Mouse (Mus musculus) gastrocnemius, adult 18-20 months (tissue): ENCODE measurements around the gene Cnga3. TPM values are rescaled to one million over a fixed set of nuclear protein-coding genes. Genes with fewer than 3 reads are reported as not detected.
A peak's percentile ranks its signal among the peaks of the same experiment; 100 is the strongest.

ENCODE experiments used
- DNase-seq: peaks from one replicate; pipeline ENCODE4 v3.0.0; 2021; ENCODE audit warnings: low spot score
- long read RNA-seq, 2 experiments: library from polyadenylated mRNA; stranded (forward); transcript quantifications; one replicate each; pipeline ENCODE4 v2.0.0; 2021
- total RNA-seq, 2 experiments: library from RNA; stranded (reverse); gene quantifications; 2 replicates each; pipeline ENCODE4 v1.2.3; 2021

Cnga3 gene
- under 1 TPM; 0.34 to 0.38 TPM for total RNA-seq
- long read RNA-seq, experiment 1: 0 reads
- long read RNA-seq, experiment 2: 0 reads

- no peak for DNase-seq
Measured at GRCm38 (mm10) chr1:37214144-37214543, at the start of gene Cnga3. Cnga3 (plus strand) TSS chr1:37214434.

- DNase-seq: no peak
Measured at GRCm38 (mm10) chr1:37166066-37166465, 48.2 kb upstream of the Cnga3 start.

- DNase-seq: no peak
Measured at GRCm38 (mm10) chr1:37167918-37168317, 46.3 kb upstream of the Cnga3 start.

GRCm38 (mm10) chr1:37177874-37178273, 36.4 kb upstream of the Cnga3 start:
- no peak for DNase-seq

GRCm38 (mm10) chr1:37179852-37180251, 34.4 kb upstream of the Cnga3 start:
- no peak for DNase-seq

DNA sequence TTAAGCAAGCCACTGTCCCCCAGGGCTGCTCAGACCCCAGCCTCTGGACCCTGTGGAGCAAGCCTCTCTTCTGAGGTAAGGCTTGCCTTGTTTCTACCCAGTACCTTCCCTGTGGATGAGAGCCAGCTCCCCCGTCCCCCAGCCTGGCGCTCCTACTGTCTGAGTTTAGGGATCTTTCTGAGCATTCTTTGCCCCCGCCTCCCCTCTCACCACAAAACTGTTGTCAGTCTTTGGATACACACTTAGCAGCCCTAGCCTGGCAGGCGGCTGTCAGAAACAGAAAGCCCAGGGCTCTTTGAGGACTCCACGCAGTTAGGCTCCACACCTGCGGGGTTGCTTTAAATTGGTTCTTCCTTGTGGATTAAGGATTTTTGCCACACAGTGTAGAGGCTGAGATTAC, 27.2 kb upstream of the Cnga3 start:
- no peak for DNase-seq

DNA sequence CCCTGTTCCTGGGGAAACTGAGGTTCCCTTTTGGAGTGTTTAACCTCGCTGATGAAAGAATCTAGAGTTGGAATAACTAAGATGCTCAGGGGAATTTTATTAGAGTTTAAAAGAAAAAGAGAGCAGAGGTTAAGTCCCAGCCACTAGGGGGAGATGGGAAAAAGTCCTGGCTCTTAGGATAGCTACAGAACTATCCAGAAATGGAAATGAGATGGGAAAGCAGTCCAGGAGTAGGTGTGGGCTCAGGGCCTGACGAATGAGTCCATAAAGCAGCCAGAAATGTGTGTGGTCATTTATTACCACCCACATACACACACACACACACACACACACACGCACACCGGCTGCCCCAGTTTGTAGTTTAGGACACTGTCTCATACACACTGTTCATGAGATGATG, 19.6 kb upstream of the Cnga3 start:
- DNase-seq: no peak

DNA sequence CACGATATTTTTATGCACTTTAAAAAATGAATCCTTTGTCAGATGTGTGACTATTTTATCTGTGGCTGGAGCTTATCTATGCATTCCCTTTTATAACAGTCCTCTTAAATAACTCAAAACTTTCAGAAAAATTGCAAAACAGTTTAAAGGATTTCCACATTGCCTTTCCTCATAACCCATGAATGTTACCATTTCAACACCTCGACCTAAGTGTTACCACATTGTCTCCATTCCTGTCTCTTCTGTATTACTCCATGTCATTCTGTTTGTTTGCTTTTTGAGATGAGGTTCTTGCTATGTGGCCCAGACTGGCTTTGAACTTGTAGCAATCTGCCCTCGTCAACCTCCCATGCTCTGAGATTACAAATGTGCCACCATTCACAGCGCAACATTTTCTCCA, 12.8 kb upstream of the Cnga3 start:
- no peak for DNase-seq

GRCm38 (mm10) chr1:37207743-37208142, 6.5 kb upstream of the Cnga3 start:
- DNase-seq: no peak

DNA sequence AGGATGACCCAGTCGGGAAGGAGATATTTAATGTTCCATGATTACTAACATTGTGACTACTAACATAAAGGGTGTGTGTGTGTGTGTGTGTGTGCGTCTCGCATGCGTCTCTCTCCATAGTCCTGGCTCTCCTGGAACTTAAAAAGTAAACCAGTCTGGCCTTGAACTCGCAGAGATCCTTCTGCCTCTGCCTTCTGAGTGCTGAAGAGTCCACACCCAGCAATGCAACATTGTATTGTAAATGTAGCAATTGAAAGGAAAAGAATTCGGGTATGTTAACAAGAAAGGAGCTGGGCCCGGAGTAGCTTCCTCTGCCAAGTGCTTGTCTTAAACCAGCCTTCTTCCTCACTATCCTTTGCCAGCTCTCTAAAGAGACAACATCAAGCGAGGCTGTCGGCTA, 1.9 kb upstream of the Cnga3 start:
- no peak for DNase-seq

- peak; percentile 30 for DNase-seq
Measured at GRCm38 (mm10) chr1:37218386-37218785, 4.2 kb downstream of the Cnga3 start.

DNA sequence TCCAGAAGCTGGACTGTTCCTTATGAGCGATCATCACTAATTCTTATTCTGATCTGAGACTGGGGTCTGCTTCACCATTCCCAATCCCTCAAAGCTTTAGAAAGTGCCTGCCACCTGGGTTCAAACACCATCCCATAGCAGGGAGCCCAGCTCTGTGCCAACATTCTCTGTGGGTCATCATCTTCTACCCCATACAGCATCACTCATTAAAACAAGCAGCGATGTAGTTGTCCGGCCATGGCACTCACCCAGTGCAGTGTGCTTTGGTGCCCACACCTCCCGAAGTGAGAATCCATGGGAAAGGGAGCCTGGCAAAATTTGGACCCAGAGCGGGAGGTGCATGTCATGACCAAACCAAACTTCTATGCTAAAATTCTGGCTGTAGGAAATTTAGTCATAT, 5.4 kb downstream of the Cnga3 start:
- DNase-seq: no peak

DNA sequence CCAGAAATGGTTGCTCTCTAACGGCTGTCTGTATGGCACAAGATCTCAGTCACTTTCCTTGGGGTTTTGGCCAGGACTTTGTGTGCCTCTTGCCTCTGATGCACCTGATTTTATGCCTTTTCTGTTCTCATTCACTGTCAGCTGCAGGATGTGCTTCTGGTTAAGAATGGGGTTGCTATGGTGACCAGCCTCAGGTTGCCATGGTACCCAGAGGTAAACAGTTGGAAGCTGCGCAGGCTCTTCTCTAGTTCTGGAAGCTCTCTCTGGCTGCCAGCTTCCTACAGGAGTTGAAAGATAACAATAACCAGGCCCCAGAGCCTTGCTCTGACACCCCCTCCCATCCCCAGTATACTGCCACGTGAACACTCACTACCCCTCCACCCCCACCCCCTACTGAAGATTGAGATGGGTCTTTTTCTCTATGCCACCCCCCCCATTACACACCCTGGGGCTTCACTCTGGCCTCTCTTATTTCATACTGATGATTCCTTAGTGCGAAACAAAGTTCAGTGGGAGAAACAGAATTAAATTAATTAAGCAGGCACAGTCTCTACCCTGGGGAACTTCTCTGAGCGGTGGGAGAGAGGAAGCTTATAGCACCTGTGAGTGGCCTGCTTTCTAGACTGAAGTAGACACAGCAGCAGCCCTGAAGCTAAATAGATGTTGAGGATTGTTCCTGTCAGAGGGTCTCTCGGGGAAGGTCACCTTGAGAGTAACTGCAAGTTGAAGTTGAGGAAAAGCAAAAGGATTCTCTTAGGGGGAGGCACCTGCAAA, 6.1 kb downstream of the Cnga3 start:
- DNase-seq: no peak

GRCm38 (mm10) chr1:37222002-37222401, 7.8 kb downstream of the Cnga3 start:
- no peak for DNase-seq

DNA sequence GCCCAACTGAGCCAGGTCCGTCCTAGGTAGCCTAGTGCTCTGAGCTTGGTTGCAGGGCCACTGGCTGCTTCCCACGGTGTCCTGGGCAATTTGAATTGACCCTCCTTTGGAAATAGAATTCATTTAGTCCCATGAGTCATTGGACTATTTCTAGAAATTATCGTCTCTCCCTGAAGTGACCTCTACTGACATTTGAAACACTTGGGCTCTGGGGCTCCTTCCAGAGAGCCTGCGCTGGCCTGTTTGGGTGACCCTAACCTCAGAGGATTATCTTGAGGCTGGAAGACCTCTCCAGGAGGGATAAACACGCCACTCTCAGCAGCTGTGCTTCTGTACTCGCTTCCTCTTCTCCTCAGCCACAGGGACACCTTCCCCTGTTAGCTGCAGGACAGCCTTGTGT, 16.2 kb downstream of the Cnga3 start:
- DNase-seq: peak; percentile 63

GRCm38 (mm10) chr1:37231295-37231701, 17.1 kb downstream of the Cnga3 start:
- DNase-seq: peak; percentile 42

DNA sequence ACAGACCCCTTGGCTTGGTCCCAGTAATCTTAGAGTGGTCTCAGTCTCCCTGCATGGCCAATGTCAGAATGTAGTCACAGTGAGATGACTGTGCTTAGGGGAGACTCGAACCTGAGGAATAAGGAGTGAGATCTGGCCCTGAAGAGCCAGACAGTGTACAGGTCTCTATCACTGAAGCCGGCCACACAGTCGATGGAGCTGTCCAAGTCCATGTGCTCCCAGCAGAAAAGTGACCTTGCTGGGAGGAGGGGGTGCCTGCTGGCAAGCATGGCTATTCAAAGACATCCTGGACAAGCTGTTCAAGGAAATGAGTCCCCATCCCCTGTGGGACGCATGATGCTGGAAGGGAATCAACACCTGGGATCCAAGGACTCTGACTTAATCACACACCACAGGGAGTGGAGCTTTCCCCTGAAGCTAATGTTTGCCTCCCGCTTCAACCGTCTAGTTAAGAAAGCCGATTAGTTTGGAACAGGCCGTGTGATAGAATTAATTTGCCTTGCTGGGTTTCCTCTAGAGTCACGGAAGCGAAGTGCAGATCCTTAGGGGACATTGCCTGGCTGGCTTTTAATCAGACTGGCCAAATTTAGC, 24.9 kb downstream of the Cnga3 start:
- DNase-seq: no peak

- no peak for DNase-seq
Measured at GRCm38 (mm10) chr1:37242253-37242652, 28.0 kb downstream of the Cnga3 start.

- DNase-seq: no peak
Measured at GRCm38 (mm10) chr1:37246476-37246875, 32.2 kb downstream of the Cnga3 start.

- no peak for DNase-seq
Measured at GRCm38 (mm10) chr1:37248406-37248805, 34.2 kb downstream of the Cnga3 start.

DNA sequence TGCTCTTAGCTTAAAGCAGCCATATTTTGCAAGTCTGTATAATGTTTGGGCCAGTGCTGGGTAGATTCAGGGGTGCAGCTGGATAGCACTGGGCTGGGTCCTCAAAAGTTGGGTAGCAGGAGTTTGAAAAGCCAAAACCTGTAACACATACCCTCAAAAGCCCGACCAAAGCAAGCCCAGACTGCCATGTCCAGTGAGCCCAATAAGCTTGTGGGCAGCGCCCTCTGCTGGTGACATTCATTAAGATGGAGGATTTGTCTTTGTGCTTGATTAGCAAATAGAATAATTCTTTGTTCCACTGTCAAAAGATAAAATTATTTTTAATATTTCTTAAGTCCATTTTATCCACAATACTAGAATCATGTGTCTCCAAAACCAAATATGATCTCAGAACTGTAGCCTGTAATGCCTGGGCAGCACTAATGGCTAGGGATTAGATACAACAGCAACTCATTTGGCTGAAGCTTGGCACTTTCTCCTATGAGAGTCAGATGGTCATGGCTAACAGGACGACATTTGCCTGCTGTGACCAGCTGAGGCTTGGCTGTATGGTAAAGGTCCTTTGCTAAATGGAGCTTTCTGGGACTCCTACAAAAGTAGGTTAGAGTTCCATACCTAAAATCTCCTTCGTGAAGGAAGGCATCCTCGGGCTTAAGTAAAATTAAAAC, 36.5 kb downstream of the Cnga3 start:
- peak; percentile 83 for DNase-seq

DNA sequence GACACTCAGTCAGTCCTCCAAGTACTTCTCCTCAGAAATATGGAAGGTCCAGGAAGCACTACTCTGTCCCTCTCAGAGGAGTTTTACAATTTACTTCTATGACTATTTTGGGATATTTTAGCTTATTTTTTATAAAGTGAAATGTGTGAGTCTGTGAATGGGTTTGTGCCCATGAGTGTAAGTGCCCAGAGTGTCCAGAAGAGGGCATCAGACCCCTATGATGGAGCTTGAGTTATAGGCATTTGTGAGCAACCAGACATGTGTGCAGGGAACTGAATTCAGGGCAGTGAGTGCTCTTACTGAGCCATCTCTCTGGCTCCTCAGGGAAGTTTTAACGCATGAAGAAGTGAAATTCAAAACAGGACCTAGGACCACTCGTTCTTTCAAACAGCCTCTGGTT, 44.2 kb downstream of the Cnga3 start:
- no peak for DNase-seq

DNA sequence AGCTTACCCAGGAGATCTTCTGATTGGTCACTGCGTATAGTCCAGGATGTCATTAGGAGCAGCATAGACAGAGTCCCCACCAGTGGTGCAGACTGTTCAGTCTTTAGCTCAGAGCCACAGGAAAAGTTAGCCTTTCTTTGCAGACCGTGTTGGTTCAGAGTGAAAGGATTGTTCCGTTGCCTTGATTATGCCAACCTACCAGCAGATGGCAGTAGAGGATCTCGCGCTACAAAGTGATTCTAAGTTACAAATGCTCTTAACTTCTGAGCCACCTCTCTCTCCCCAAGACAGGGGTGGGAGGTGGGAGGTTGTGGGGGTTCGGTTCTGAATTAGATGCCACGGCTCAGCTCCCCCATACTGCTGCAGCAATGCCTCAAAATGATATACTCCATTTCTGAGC, 58.2 kb downstream of the Cnga3 start:
- DNase-seq: peak; percentile 72
